Mouse (Mus musculus) brain, embryonic 14.5 days (tissue): ENCODE data around the gene Nasp.

Source experiments
- CTCF ChIP-seq: fragments of 200-500 bp; IDR thresholded peaks from 2 replicates; pipeline ENCODE4 v1.5.1; 2012; ENCODE audit warnings: inconsistent platforms, mild to moderate bottlenecking, moderate library complexity, borderline replicate concordance; ENCODE audit not compliant: insufficient read depth, insufficient read length; ENCODE audit errors: extremely low read depth
- POLR2A ChIP-seq: fragments of 200-500 bp; IDR thresholded peaks from 2 replicates; pipeline ENCODE4 v1.6.1; 2012; ENCODE audit warnings: mild to moderate bottlenecking, inconsistent platforms, borderline replicate concordance; ENCODE audit not compliant: poor library complexity, insufficient read depth, insufficient read length, severe bottlenecking; ENCODE audit errors: extremely low read depth

- TF ChIP-seq POLR2A (no peak), CTCF (no peak)
These were observed 48.3 kb upstream of the Nasp start for GRCm38 (mm10) chr4:116676027-116676426.
